ENCODE assay signal across 11 mouse cellular contexts in the genomic region with DNA sequence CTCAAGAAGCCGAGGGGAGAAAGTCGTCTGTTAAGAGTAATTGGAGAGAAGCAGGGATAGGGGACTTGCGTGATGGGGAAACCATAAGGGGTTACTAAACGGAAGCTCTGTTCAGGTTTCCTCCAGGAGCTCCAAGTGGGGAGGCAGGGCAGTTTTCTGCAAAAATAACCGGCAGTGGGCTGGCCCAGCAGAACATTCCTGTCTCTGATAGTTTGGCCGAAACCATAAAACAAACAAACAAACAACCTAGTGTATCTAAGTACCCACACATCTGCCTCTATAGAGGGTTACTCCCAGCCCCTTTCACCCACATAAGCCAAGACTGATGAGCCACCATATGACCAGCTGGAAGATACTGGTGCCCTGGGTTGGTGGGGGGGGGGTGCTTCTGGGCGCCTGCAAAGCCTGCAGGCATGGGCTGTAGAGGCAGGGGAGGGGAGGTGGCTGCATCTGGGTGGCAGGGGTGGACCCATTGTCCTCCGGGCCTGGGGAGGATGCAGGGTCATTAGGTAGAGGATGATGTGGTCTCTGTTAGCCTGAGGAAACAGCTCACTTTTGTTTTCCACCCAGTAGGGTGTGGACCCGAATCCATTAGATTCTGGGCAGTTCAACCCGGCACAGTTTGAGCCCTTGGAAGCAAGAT. TPM values are rescaled to one million over a fixed set of nuclear protein-coding genes. Genes with fewer than 3 reads are reported as not detected.
DNase-seq lines count a peak whose midpoint lies in the region; ATAC-seq and TF ChIP-seq lines count a peak whose summit lies in the region.
"Had no signal": no experiment of that assay in that cellular context is flagged by ENCODE, and none has a peak within 500 bp of the region (broad histone marks: within the 10 kb centered on the region; RNA-seq: fewer than 3 reads in every experiment).

No protein-coding gene starts in this region.

- no peaks in the 10 kb centered on the region for H3K36me3 ChIP-seq in lung, embryonic 14.5 days (ENCODE audit: insufficient read depth)
- peaks cover 16% of the 10 kb centered on the region; the same call in 1 of the 2 replicates for H3K36me3 ChIP-seq in embryonic facial prominence, embryonic 12.5 days
- 0 out of 2 replicates have a peak, but pooled peaks cover 3% of the 10 kb centered on the region for H3K36me3 ChIP-seq in hindbrain, embryonic 12.5 days
- H3K36me3 ChIP-seq in neural tube, embryonic 13.5 days, result peaks cover 19% of the 10 kb centered on the region

- peak; percentile 24; the same call in 1 of the 2 replicates for ATAC-seq in lung, embryonic 14.5 days (ENCODE audit: insufficient read depth)
- ATAC-seq in embryonic facial prominence, embryonic 12.5 days (ENCODE audit: insufficient number of reproducible peaks, insufficient read depth, low FRiP score, low TSS enrichment), result 0 out of 2 replicates have a peak, but pooled peaks have one; percentile 74
- ATAC-seq in hindbrain, embryonic 12.5 days (ENCODE audit: low FRiP score), result peak; percentile 68
- peak; percentile 66 for ATAC-seq in neural tube, embryonic 13.5 days (ENCODE audit: low read depth)

- H3K4me2 ChIP-seq in lung, embryonic 14.5 days, result no peak overlapping the region
- H3K4me2 ChIP-seq in embryonic facial prominence, embryonic 12.5 days (replicated peaks), result peak overlapping the region; percentile 6; the same call in 1 of the 2 replicates
- peak overlapping the region; percentile 33 for H3K4me2 ChIP-seq in hindbrain, embryonic 12.5 days (replicated peaks)
- H3K4me2 ChIP-seq in neural tube, embryonic 13.5 days, result peak overlapping the region; percentile 48

- 0 out of 2 replicates have a peak, but pooled peaks cover 2% of the 10 kb centered on the region for H3K4me1 ChIP-seq in lung, embryonic 14.5 days (ENCODE audit: insufficient read depth)
- H3K4me1 ChIP-seq in lung, adult 2 months (ENCODE audit: control insufficient read depth, insufficient read depth, low read length), result peaks cover 2% of the 10 kb centered on the region; the same call in 1 of the 2 replicates
- peaks cover 40% of the 10 kb centered on the region for H3K4me1 ChIP-seq in embryonic facial prominence, embryonic 12.5 days
- peaks cover 34% of the 10 kb centered on the region for H3K4me1 ChIP-seq in hindbrain, embryonic 12.5 days
- H3K4me1 ChIP-seq in neural tube, embryonic 13.5 days (replicated peaks), result peaks cover 58% of the 10 kb centered on the region

- 49% methylated on average over 10 of the region's 10 CpGs for WGBS in lung, embryonic 14.5 days
- WGBS in lung, adult 2 months, result 48% methylated on average over 10 of the region's 10 CpGs
- 24% methylated on average over 10 of the region's 10 CpGs for WGBS in embryonic facial prominence, embryonic 12.5 days
- 23% methylated on average over 10 of the region's 10 CpGs for WGBS in hindbrain, embryonic 12.5 days
- 10% methylated on average over 10 of the region's 10 CpGs for WGBS in neural tube, embryonic 13.5 days

- no peaks in the 10 kb centered on the region for H3K27me3 ChIP-seq in lung, embryonic 14.5 days (ENCODE audit: insufficient read depth, low read length)
- no peaks in the 10 kb centered on the region for H3K27me3 ChIP-seq in embryonic facial prominence, embryonic 12.5 days
- H3K27me3 ChIP-seq in hindbrain, embryonic 12.5 days, result no peaks in the 10 kb centered on the region
- H3K27me3 ChIP-seq in neural tube, embryonic 13.5 days, result no peaks in the 10 kb centered on the region; the same call in 1 of the 2 replicates

- no peaks in the 10 kb centered on the region for H3K9me3 ChIP-seq in lung, embryonic 14.5 days (ENCODE audit: low read depth, low read length)
- H3K9me3 ChIP-seq in embryonic facial prominence, embryonic 12.5 days, result no peaks in the 10 kb centered on the region
- no peaks in the 10 kb centered on the region for H3K9me3 ChIP-seq in hindbrain, embryonic 12.5 days (replicated peaks)
- no peaks in the 10 kb centered on the region for H3K9me3 ChIP-seq in neural tube, embryonic 13.5 days

- no peak for TF ChIP-seq CTCF in lung, embryonic 14.5 days (IDR thresholded peaks at IDR 0.05; ENCODE audit: low read depth)
- TF ChIP-seq CTCF in lung, adult 2 months (IDR thresholded peaks at IDR 0.05; ENCODE audit: insufficient read depth, low read length), result no peak

- no peak for TF ChIP-seq POLR2A in lung, adult 2 months (IDR thresholded peaks at IDR 0.05; ENCODE audit: borderline replicate concordance, extremely low read depth, low read depth, low read length)

- H3K27ac ChIP-seq in lung, embryonic 14.5 days (ENCODE audit: low read depth), result no peak overlapping the region
- no peak overlapping the region for H3K27ac ChIP-seq in embryonic facial prominence, embryonic 12.5 days
- peak overlapping the region; percentile 64; the same call in 1 of the 2 replicates for H3K27ac ChIP-seq in hindbrain, embryonic 12.5 days
- peak overlapping the region; percentile 78 for H3K27ac ChIP-seq in neural tube, embryonic 13.5 days (replicated peaks)

- DNase-seq in lung, embryonic 14.5 days, result no peak
- no peak for DNase-seq in lung, adult 2 months
- DNase-seq in spleen, postnatal 14 days (ENCODE audit: low spot score in 2 of 2), result no peak
- DNase-seq in right cerebral cortex, postnatal 36 days (ENCODE audit: low spot score in 2 of 2), result no peak
- DNase-seq: adrenal gland, postnatal 36 days; kidney, postnatal 14 days; lung, postnatal 36 days; thymus, postnatal 4 days had no signal

- no peak overlapping the region for H3K9ac ChIP-seq in lung, embryonic 14.5 days
- H3K9ac ChIP-seq in embryonic facial prominence, embryonic 12.5 days, result no peak overlapping the region; the same call in 1 of the 2 replicates
- H3K9ac ChIP-seq in hindbrain, embryonic 12.5 days, result no peak overlapping the region
- peak overlapping the region; percentile 60 for H3K9ac ChIP-seq in neural tube, embryonic 13.5 days

- no peak overlapping the region for H3K4me3 ChIP-seq in lung, embryonic 14.5 days (ENCODE audit: low read depth, low read length)
- no peak overlapping the region for H3K4me3 ChIP-seq in lung, adult 2 months (replicated peaks; ENCODE audit: extremely low read depth, low read depth, low read length)
- H3K4me3 ChIP-seq in embryonic facial prominence, embryonic 12.5 days, result no peak overlapping the region
- H3K4me3 ChIP-seq in hindbrain, embryonic 12.5 days, result no peak overlapping the region
- peak overlapping the region; percentile 12 for H3K4me3 ChIP-seq in neural tube, embryonic 13.5 days

RNA-seq across cellular contexts. Expression of a gene that starts 13.9 kb away (rescaled TPM):
- 9.9 and 10.8 TPM in 2 replicates for polyA plus RNA-seq in lung, embryonic 14.5 days (2014; fragmentation: Nextera tagmentation; extraction: Ambion mirVana)
- 21.6 and 27.8 TPM in 2 replicates for polyA plus RNA-seq in lung, adult 2 months (2012; rRNA removed)
- polyA plus RNA-seq in embryonic facial prominence, embryonic 12.5 days (2016; fragmentation: Nextera tagmentation; extraction: Ambion mirVana), result 45.1 and 46.2 TPM in 2 replicates
- 43.8 and 45.9 TPM in 2 replicates for polyA plus RNA-seq in hindbrain, embryonic 12.5 days (2016; fragmentation: Nextera tagmentation; extraction: Ambion mirVana)
- 32.7 and 37.0 TPM in 2 replicates for polyA plus RNA-seq in neural tube, embryonic 13.5 days (2015; fragmentation: Nextera tagmentation; extraction: Ambion mirVana)

Comparison
In these comparisons a context has a peak if more than half of its experiments do, and no peak if none do; other contexts are left out.
1. ATAC-seq: peak in every context shown above with its lines; median percentile 74 in embryonic facial prominence, embryonic 12.5 days; 68 in hindbrain, embryonic 12.5 days; 66 in neural tube, embryonic 13.5 days; 24 in lung, embryonic 14.5 days.
2. H3K27ac ChIP-seq: peak in hindbrain, embryonic 12.5 days (single experiment) and neural tube, embryonic 13.5 days (single experiment); none in lung, embryonic 14.5 days (single experiment) and embryonic facial prominence, embryonic 12.5 days (single experiment).